Mouse (Mus musculus): Measurements from ENCODE around the gene Mmgt2.
"Not testable (repeated sequence)": the region's sequence is repeated elsewhere in the genome, so short reads cannot be mapped to it uniquely, and the experiment has no call there.

Gene Mmgt2

DNA sequence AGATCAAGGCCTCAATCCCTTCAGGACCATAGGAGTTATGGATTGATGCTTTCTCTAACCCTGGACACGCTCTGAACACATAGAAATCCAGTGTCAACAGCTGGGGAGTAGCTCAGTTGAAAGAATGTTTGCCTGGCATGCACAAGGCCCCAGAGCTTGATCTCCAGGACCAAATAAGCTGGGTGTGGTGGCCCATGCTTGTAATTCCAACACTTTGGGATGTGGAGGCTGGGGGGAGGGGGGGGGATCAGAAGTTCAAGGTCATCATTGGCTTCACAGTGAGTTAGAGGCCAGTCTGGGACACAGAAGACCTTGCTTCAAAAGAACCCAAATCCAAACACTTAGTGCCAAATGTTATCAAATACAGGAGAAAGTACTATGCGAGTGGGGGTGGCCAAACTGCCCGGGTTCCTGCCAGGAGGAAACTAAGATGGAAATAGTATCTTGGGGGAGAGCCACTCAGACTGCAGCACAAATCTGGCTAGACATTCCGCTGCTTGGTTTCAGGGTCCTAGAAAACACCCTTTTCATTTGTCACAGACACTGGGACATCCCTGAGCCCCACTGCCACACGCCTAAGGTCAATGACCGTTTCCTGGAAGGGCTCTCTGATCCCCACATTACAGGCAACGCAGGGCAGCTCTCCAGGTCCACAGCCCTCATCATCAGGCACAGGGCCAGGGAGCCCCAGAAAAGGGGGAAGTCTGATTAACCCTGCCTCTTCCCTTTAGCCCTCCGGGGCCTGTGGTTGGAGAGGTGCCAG lies 2.6 kb upstream of the Mmgt2 start:
- no peak for DNase-seq (ENCODE audit: low spot score)

DNA sequence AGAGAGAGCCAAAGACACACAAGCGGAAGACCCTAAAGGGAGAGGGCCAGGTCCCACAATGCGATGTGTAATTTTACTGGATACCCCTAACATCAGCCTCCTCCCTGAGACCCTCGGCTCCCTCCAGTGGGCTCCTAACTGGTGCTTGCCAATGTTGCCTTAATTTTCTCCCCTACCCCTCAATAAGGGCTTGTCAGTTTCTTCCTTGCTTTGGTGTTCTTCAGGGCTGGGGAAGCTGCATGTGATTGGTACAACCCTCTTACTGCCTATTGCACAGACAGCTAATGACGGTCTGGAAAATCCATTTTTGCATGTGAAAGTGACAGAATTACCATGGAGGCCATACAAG lies 2.0 kb upstream of the Mmgt2 start:
- DNase-seq (ENCODE audit: low spot score), result no peak

DNA sequence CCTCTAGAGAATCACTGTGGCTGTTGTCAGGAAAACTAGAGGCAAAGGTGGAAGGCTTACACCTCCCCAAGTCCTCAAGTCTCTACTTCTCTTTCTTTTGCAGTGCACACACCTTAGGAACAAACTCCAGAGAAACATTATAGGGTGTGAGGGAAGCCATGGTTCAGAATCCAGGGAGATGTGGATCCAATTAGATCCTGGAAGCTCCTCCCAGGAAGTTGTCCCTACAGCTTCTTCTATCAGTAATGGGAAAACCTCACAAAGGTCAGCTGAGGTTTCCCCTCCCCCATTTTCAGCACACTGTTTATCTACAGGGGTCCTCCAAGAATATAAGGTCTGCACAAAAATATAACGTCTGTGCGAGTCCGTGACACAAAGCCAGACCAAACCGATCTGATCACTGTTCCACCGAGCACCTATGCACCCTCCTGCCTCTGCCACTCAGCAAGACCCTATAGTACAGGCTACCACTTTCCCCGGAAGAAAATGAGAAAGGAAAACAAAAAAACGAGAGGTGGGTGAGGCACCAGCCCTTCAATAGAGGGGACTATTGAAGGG lies 1.4 kb upstream of the Mmgt2 start:
- no peak for DNase-seq (ENCODE audit: low spot score)

DNA sequence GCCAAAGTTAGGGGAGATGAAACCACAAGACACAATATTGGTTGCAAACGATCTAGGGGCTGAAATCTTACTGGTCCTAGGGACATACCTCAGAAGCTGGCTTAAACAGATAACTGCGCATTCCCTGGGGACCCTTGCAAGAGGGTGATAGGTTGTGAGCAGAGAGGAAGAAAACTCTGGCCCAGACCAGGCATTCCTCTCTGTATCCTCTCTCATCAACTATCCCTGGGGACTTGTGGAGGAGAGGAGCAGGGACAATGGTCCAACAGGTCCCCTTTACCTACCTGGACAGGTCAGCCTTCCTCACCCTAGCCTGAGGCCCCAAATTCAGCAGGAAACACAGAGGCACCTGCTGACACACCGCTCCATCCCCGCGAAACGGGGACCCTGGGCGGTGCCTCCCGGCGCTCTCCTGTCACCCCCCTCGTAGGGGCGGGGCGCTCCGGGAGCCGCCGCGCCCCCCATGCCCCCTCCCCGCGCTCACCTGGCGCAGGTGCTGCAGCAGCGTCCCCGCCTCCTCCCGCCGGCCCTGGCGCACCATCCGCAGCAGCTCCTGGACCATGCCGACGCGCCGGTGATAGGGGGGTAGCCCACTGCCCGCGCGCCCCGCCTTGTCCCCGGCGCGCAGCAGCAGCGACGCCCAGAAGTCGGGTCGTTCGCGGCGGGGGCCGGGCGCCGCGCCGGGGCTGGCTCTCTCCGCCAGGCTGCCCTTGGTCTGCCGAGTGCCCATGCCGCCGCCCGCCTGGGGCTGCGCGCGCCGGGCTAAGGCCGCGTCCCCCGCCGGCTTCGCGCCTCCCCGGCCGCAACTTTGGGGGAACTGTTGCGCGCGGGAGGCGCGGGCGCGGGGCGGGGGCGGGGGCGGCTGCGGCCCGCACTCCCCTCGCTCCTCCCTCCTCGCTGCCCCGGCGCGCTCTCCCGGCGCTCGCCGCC lies 538 bp upstream of the Mmgt2 start, which contains the start of gene Lrrc75a:
TSS of gene Lrrc75a (minus strand) at position 863 of the 930 bp plus-strand sequence.
- no peak for DNase-seq (ENCODE audit: low spot score)

DNA sequence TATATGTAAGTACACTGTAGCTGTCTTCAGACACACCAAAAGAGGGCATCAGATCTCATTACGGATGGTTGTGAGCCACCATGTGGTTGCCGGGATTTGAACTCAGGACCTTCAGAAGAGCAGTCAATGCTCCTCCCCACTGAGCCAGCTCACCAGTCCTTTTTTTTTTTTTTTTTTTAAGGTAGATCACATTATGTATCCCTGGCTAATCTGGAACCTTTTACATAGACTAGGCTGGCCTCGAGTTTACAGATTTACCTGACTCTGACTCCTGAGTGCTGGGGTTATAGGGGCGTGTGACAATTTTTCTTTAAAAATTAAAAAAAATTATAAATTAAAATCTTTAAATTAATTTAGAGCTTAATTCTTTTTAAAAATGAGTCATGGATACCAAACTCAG lies 1.3 kb downstream of the Mmgt2 start:
- DNase-seq (ENCODE audit: low spot score), result not testable (repeated sequence)

DNA sequence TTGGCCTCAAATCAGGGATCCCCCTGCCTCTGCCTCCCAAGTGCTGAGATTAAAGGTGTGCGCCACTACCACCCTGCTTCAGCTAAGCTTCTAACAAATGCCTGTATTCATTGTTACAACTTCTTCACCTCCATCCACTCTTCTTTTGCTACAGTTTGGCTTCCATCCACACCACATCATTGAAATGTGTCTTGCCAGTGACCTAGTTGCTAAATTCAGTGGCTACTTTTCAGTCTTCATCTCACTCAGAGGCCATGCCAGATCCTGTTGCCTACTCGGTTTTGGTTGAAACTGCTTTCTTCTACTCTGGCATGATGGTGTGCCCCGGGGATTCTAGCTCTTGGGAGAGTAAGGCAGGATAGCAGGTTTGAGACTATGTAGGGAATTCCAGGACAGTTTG lies 3.1 kb downstream of the Mmgt2 start:
- DNase-seq (ENCODE audit: low spot score), result no peak

DNA sequence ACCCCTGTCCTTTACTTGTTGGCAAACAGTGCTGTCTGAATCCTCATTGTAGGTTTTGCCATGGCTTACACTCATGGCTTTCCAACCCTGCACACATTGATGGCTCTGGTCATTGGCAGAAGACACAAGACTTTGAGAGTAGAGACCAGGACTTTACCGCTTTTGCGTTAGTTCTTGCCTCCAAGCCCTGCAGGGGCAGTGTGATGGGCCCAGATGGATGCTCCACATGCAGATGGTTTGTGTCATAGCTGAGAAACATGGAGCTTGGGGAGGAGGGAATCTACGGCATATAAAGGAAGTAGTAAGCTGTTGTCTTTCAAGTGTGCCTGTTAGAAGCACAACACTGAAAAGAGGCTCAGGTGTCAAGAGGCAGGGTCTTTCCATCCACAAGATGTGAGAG lies 3.6 kb downstream of the Mmgt2 start:
- DNase-seq (ENCODE audit: low spot score), result no peak

DNA sequence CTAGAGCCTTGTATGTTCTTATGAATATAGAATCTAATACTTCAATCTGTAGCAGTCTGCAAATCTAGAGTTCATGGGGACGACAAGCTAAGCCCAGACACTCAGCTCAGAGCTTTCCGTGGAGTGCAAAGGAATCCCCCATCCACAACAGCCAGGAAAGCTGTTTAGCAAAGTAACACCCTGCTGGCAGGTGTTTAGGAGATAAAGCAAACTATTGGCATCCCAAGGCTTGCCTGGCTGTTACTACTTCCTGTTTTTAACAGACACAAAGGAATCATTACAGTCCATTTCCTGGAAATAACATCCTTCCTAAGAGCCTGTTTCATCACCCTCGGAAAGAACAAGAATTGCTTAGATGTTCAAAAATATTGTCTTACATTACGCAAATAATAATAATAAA lies 12.4 kb downstream of the Mmgt2 start:
- no peak for DNase-seq (ENCODE audit: low spot score)

DNA sequence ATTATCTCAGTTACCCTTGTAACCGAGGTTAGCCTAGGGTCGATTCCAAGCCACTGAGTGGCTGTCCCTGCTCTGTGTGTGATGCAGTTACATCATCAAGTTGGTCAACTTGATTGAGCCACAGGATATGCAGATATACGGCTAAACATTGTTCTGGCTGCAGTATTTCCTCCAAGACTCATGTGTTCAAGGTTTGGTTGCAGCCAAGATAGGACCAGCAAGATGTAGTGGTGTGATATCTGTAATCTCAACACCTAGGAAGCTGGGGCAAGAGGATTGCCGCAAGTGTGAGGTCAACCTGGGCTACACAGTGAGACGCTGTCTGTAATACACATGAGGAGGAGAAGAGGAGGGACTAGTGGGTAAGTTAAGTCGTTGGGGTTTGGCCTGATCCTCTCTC lies 15.8 kb downstream of the Mmgt2 start:
- no peak for DNase-seq (ENCODE audit: low spot score)

DNA sequence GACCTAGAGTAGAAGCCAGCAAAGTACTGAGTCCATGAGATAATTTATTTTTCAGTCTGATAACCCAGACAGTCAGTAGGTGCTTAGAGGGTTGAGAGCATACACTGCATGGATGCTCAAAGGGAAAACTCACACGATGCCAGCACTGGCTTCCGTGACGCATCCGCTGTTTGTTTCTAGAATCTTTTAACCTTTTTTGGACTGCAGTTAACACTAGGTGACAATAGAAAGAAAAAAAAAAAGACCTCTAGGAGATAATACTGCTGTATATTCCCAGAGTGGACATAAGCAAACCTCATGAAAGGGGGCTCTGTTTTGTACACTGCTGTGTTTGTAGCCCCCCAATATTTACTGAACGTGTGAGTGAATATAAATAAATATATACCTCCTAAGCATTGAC lies 20.5 kb downstream of the Mmgt2 start:
- DNase-seq (ENCODE audit: low spot score), result no peak

DNA sequence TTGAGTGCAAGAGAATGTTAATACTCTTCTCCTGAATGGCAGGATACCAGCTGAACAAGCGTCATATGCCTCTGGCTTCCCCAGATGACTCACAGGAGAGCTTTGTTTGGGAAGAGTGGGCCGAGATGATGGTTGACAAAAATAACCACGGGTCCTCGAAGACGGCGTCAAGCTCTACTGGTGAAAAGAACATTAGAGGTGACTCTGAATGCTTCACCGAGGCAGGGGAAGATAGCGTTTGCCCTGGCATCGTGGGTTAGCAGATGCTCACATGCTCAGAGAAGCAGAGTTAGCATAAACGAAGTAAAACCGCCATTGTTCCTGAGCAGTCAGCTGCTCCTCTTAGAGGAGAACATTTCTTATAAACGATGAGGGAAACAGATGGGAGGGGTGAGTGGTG lies 21.0 kb downstream of the Mmgt2 start:
- no peak for DNase-seq (ENCODE audit: low spot score)

DNA sequence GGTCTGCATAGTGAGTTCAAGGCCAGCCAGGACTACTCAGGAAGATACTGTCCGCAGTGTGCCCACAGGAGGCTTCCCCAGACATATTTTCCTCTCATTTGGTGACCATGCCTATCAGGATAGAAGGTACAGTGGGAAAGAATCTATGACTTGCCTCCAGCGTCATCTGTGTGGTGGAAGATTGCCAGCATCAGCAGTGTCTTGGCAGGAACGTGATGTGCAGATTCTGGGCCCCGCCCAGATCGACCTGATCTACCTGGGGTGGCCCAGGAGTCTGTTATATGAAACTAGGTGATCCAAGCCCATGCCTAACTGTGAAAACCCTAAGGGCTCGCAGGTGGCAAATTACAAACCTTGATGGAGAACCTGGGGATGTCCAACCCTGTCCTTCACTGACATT lies 21.5 kb downstream of the Mmgt2 start:
- DNase-seq (ENCODE audit: low spot score), result no peak

DNA sequence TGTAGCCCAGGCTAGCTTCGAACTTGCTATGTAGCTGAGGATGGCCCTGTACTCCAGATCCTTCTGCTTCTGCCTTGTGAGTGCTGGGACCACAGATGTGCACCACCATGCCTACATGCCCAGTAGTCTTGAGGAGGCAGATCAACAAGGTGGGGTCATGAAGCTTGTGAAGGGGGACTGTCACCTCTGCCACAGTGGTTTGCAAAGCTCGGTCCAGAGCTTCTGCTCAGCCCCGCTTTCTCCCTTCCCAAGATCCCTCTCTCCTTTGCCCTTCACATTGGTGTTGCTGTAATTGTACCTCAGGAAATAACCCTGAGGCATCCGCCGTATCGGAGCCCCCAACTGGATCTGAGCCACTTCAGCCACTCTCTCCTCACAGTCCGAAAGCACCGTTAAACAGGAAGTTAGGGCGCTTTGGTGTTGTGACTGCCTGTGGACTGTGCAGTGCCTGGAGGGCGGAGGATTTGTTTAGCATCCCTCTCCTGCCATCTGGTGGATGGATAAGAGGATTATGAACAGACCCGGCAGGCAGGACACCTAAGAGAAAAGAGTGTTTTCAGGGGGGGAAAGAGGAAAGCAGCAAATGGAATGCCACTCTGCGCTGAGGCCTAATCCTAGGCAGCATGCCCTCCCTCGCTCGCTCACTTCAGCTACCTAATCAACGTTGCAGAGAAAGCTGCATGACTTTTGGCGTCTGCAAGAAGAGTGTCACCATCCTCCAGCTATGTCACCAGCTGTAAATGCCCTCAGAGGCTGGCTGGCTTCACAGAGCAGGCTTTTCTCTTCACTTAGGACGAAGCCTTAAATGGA lies 27.2 kb downstream of the Mmgt2 start:
- peak; percentile 21 for DNase-seq (ENCODE audit: low spot score)

DNA sequence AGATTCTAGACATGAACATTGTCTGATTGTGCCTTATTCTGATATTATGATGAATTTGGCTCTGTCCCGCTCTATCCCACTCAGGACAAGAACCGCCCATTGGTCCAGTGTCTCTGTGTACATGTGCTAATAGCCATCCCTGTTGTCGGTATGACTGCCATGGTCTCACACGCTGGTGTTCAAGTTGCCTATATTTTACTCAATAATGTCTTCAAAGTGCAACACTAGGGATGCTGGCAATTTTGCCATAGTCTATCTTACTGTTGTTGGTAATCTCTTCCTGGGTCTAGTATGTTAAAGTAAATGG lies 27.8 kb downstream of the Mmgt2 start:
- no peak for DNase-seq (ENCODE audit: low spot score)

DNA sequence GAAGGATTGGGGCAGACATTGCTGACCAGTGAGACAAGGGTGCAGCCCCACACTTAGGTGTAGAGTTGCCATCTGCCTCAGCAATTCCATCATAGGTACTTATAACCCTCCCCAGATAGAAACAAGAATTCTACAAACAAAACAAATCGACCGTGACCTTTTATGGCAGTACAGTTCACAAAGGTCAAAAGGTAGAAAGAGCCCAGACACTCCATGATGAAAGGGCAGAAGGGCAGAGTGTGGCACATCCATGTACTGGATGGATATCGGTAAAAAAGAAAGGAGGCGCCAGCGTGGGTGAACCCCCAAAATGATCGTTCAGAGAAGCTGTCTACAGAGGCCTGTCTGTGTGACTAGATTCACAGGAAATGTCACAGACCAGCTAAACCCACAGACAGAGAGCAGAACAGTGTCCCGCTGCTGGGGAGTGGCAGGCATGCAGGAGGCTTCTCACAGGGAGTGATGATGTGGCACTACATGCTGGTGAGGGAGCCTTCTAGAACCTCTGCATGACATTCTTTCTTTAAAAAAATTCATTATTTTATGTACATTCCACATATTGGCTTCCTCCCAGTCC lies 30.4 kb downstream of the Mmgt2 start:
- no peak for DNase-seq (ENCODE audit: low spot score)

DNA sequence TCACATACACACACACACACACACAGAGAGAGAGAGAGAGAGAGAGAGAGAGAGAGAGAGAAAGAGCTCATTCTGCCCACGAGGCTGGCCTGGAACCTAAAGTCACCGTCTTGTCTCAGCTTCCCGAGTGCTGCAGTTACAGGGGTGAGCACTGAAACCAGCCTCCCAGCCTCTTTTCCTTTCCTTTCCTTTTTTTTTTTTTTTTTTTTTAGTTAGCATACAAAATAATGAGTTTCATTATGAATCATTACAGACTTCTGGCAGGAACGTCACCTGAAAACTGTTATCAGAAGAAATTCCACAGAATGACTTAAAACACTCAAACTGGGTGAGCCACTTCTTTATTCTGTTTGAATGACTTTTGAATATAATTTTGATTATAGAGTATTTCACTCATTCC lies 31.5 kb downstream of the Mmgt2 start:
- DNase-seq (ENCODE audit: low spot score), result no peak

DNA sequence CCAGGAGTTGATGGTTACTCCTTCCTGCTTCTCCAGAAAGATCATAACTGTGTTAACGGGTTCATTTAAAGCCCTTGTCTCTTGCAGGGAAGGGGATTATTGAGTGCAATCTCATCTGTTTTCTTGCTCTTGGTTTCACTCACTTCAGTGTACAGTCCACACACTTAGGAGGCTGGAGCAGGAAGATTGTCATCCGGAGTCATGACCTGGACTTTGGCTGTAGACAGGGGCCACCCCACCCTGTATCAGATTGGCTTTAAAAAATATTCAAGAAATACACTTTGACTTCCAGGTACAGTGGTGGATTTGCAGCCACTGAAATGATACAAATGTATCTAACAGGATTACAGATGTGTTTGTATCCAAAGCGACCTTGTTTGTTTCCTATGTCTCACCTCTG lies 43.1 kb downstream of the Mmgt2 start:
- no peak for DNase-seq (ENCODE audit: low spot score)

DNA sequence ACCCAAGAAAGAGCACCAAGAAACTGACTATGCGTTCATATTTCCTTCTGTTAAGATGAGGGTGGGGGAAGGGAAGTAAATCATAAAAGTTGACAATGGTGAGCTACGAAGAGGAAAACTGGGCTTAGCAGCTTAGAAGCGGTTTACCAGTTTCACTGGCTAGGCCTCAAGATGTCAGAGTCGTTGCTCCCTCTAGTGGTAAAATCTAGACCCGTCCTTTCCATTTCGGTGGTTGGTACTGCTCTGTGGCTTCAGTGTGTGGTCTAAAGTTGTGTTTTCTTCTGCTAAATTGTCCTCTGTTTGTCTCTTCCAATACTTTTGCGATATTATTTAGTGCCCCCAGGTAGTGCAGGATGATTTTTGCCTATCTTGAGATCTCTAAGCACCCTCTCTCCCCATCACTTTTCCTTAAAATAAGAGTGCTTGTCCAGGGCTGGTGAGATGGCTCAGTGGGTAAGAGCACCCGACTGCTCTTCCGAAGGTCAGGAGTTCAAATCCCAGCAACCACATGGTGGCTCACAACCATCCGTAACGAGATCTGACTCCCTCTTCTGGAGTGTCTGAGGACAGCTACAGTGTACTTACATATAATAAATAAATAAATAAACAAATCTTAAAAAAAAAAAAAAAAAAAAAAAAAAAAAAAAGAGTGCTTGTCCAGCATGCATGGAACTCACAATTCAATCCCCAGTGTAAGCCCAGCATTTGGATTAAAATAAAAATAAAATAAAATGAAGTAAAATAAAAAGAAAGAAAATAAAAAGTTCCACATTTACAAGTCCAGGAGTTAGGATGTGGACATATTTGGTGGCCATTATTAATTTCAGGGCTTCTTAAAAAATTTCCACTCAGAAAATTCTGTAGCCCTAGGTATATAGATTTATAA lies 45.1 kb downstream of the Mmgt2 start:
- DNase-seq (ENCODE audit: low spot score), result no peak

DNA sequence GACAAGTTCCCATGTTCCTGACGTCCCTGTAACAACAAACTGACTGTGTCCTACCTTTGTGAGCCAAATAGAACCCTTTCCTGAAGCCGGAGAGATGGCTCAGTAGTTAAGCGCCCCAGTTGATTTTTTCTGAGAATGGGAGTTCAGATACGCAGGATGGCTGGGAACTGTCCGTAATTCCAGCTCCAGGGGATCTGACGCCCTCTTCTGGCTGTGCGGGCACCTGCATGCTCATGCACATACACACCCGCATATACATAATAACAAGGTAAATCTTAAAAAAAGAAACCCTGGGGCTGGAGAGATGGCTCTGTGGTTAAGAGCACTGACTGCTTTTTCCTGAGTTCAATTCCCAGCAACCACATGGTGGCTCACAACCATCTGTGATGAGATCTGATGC lies 46.7 kb downstream of the Mmgt2 start:
- no peak for DNase-seq (ENCODE audit: low spot score)

DNA sequence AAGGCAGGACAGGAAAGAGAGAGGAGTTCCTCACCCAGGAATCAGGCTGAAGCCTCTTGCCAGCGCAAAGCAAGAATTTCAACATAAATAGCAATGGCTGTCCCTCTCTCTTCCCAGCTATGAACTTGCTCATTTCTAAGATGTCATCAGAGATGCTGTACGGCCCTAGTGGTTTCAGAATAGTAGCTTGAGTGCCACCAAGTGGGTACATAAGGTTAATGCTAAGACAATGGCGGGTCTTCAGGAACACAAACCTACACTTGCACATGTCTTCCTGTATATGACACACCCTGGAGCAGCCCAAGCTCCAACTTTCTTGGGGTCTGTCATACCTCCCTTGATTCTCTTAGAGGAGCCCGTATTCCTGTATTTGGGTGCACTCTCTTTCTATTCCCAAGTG lies 51.3 kb downstream of the Mmgt2 start:
- no peak for DNase-seq (ENCODE audit: low spot score)

DNA sequence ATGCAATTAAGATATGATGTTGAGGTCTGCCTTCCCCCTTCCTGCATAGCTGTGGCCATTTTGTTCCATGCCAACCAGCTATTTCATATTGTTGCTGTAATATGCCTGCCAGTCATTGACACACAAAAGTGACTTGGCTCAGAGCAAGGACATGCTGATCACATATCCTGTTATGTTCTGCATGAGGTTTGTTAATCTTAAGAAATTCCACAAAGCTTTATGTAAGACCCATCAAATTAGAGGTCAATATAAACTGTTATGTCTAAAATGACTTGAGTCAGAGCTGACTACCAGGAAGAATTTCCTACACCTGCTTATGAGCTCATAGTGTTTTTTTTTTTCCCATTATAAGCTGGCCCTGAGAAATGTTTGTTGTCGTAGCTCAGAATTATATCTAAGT lies 52.8 kb downstream of the Mmgt2 start:
- DNase-seq (ENCODE audit: low spot score), result no peak
